Mouse (Mus musculus) kidney, postnatal 25 days (tissue): Measurements from ENCODE around the gene Selenbp1.
"Not testable (repeated sequence)": the region's sequence is repeated elsewhere in the genome, so short reads cannot be mapped to it uniquely, and the experiment has no call there.

Experiments used
- DNase-seq, 2 experiments: peaks; one replicate each; pipeline ENCODE4 v3.0.0; 2021; ENCODE audit warnings: mixed read lengths in 2 of 2

Selenbp1 gene

DNA sequence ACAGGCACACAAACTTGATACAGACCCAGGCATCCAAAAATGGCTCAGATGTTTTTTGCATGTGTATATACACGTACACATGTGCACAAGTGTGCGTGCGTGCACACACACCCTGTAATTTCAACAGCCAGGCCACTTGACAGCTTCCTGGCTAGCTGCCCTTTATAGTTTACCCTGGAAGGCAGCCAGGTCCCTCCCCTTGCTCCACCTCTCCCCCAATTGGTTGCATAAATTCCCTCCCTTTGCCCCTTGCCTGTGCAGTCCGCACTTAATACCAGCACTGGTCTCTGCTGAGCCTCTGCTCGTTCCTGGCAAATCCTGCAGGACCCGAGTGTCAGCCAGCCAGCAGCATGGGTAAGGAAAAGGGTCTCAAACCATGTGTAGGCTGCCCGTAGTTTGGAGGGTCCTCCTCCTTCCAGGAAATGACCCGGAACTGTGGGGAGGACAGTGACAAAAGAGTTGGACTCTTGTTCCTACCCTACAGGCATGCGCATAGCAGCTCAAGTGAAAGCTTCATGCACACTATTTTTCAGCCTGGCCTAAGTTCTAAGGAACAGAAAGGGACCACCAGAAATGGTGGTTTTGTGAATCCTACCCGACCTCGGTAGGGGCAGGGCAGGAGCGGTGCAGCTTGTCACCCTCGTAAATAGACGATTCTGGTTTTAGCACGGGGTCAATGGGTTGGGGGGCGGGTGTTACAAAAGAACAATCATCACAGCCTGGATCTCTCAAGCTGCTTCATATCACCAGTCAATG lies at the start of gene Selenbp1:
Selenbp1 (plus strand) TSS at position 248 of the 756 bp plus-strand sequence.
- DNase-seq = peak; percentile 95

DNA sequence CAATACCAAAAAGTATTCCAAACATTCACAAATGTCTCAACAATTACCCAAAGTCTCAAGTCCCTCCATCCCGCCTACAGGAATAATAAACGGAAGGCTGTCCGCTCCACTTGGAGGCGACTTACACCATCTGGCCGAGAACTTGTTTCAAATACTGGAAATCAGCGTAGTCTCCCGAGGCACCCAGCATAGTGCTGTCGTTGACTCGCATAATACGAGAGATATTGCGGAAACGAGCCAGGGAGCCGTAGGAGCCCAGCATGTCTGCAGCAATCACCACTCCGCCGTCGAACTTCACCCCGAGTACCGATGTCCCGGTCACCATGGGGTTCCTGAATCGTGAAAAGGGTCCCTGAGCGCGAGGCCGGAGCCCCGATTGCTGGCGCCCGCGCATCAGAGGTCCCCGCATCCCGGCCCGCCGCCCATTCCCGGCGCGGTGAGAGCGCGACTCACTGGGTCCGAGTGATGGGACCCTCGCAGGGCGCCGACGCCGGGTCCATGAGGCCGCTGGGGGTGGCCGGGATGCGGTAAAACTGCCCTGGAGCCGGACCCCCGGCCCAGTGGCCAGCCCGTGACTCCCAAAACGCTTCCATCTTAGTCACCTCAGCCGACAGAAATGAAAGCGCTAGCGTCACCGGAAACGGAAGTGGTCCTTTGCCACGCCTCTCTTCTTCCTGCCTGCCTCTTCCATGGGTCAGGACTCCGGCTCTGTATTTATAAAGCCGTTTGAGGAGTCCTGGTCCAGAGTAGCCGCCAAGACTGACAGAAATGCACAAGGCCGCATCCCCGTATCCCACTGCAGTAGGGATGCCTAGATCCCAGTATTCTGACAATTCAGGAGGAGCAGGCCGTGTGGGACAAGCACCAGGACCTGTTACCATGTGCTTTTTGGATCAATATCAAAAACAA lies 46.3 kb upstream of the Selenbp1 start, which contains the start of gene Psmb4:
Psmb4 (minus strand) TSS at position 646 of the 909 bp plus-strand sequence.
- DNase-seq = peak; percentile 88 to 92

DNA sequence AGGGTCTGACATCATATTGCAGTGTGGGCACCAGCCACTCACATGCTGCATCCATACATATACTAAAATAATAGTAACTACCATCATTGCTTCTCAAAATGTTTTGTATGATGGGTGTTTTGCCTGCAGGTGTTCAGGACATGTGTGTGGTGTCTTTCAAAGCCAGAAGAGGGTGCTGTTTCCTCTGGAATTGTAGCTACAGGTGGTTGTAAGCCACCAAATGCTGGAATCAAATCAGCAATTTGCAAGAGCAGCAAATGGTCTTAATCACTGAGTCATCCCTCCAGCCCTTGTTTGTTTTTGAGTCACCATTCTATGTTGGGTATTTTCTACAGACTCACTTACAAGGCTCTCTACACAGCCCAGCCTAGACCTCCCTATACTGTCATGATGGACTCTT lies 44.3 kb upstream of the Selenbp1 start:
- DNase-seq = peak; percentile 51 to 67

DNA sequence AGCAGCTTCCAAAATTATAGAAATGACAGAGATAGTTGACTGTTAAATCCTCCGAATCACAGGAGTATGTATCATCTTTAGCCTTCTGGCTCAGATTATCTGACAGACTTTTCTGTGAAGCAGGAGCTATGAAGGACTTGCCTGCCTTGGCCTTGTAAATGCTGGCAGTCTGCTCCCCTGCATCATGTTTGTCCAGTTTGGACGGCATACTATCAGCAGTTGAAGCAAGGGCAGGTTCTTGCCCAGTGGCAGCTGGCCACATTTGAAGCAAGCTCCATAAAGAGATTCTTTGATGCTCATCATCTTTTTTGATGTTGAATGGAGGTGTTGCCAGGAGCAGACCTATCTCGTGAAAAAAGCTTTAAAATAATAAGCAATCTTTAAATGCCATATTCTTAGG lies 38.8 kb upstream of the Selenbp1 start:
- no peak for DNase-seq

DNA sequence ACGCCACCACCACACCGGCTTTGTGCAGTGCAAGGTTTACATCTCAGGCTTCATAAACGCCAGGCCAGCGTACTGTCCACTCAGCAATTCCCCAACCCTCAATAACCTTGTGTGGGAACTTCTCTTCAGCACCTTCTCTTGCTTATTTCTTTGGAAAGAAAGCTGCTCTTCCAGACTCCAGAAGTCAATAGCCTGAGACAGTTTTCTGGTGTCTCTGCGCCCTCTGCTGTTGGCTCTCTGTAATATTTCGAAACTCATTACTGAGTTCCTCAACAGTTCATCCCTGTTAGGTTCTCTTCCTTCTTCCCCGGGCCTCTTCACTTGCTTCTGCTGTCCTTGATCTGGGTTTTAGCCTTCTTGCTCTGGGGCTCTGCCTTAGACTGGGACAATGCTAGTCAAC lies 30.1 kb upstream of the Selenbp1 start:
- peak; percentile 69 to 81 for DNase-seq

GRCm38 (mm10) chr3:94904759-94905158 lies 28.1 kb upstream of the Selenbp1 start:
- DNase-seq = not testable (repeated sequence)

- DNase-seq = no peak
These were observed 26.4 kb upstream of the Selenbp1 start for GRCm38 (mm10) chr3:94906482-94906881.

- no peak for DNase-seq
These were observed 21.7 kb upstream of the Selenbp1 start for GRCm38 (mm10) chr3:94911050-94911693.

GRCm38 (mm10) chr3:94913801-94914200 lies 19.1 kb upstream of the Selenbp1 start:
- DNase-seq = peak; percentile 46 to 54

DNA sequence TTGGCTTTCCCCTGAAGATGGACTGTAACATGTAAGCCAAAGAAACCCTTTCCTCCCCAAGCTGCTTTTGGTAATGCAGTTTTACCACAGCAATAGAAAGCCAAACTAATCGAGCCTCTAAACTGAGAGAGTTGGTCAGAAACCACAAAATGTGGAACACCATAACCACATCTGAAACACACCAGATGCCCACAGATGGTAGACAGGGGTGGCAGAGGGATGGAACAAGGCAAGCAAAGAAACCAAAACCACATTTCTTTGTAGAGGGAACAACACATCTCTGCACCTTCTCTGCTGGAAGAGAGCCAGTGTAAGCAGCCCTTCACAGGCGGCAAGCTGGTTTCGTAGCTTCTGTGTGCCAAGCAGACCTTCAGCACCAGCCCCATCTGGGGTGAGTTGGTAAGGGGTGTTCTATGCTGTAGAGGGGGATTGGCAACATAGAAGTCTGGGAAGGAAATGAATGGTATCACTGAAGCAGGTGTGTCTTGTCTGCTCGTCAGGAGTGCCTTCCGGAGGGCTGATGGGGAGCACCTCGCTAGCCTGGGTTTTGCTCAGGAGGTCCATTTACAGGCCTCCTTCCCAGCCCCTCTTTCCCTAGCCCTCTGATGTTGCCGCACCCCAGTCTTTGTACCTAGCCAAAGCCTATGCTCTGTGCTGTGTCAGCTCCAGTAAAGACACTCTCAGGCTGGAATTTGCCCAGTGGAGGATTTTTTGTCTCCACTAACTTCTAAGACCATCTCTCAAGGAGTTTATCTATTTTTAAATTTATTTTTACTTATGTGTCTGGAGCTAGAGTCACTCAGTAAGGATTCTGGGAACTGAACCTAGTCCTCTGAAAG lies 16.7 kb upstream of the Selenbp1 start:
- peak; percentile 42 to 67 for DNase-seq

GRCm38 (mm10) chr3:94917816-94918361 lies 15.0 kb upstream of the Selenbp1 start:
- peak; percentile 87 to 95 for DNase-seq

GRCm38 (mm10) chr3:94918845-94919244 lies 14.0 kb upstream of the Selenbp1 start:
- no peak for DNase-seq

DNA sequence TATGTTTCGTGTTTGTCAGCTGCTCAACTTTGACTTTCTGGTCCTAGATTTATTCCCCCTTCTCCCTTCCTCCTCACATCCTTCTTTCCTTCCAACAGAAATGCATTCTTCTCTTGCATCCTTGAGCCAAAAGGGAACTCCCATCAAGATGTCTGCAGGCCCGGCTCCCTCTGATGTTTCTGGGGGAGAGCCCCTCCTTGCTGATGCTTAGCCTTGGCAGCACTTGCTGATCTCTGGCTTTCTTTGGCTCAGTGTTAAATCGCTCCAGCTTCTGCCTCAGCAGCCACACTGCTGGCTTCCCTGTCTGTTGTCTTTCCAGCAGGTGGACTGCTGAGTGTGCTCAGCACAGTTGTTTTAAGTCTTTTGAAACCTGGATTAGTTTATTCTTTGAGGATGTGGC lies 11.8 kb upstream of the Selenbp1 start:
- DNase-seq = no peak

GRCm38 (mm10) chr3:94922333-94922732 lies 10.5 kb upstream of the Selenbp1 start:
- DNase-seq = no peak

DNA sequence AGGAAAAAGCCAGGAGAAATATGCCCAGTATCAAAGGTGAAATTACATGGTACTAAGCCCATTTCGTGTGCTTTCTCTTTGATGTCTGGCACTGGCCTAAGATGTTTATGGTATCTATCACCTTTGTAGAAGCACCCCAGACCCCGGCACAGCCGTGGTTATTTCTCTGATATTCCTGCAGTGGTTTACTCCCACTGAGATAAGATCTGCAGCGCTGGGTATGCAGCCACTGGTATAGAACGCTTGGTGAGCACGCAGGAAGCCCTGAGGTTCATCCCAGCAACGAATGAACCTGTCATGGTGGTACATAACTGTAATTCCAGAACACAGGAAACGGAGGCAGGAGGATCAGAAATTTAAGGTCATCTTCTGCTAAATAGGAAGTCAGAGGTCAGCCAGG lies 8.2 kb upstream of the Selenbp1 start:
- DNase-seq = no peak

DNA sequence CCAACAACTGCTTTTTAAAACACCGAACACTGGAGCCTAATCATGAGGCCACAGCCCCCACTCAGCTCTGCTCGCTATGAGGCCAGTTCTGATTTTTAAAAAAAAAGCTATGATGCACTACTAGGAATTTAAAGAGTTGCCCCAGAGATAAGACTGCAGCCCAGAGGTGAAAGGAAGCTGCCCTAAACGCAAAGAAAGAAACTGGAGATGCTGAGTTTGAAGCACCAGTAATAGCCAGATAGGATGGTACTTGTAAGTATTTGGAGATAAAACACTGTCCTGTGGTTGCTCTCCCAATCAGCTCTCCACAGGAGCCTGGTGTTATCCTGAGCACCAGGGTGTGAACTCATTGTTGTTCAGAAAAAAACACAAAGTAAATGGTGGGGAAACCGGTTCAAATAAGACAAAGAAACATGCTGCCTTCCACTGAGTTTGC lies 6.5 kb upstream of the Selenbp1 start:
- not testable (repeated sequence) for DNase-seq

GRCm38 (mm10) chr3:94928979-94929378 lies 3.9 kb upstream of the Selenbp1 start:
- not testable (repeated sequence) for DNase-seq

GRCm38 (mm10) chr3:94930386-94931266 lies 2.2 kb upstream of the Selenbp1 start:
- peak; percentile 69 to 83 for DNase-seq

DNA sequence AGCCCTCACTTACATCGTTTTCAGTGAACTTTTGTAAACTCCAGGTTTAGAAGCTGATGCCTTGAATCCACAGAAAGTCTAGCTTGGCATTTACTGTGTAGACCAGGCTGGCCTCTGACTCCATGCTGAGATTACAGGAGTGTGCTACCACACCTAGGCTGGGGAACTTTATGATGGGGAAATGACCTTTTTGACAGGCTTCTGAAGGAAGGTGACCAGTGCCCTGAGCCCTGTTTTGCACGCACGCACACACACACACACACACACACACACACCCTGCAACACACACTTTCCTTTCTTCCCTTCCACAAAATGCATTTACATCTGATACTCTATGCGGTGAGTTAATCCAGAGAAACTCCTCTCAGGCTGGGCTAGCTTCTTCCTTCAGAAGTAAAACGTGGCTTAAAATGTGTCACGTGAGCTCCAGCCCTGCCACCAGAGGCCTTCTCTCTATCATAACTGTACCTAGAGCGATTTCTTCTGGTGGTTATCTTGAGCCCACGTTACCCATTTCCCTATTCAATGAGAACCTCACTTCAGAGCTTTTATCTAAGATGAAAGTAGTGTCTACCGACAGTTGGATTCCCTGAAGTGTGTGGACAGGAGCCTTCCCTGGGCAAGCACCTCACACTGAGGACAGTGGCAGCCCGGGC lies 1.3 kb upstream of the Selenbp1 start:
- not testable (repeated sequence) for DNase-seq

DNA sequence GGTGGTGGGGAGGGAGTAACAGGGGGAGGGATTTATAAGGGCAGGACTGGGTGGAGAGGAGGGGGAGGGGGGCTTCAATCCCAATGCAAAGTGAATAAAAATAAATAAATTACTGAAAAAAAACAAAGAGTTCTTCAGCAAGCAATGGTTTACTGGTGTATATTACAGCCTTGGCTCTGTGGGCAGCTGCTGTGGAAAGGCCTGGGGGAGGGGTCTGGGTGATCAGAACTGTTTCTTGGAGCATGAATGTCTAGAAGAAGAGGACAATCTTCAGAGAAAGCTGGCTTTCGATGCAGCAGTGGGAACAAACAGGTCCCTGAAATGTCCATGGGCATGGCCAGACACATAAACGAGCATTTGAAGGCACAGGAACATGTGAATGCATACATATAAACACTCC lies 577 bp upstream of the Selenbp1 start:
- peak in 1 of 2 experiments; percentile 44 for DNase-seq
